In the genomic region with DNA sequence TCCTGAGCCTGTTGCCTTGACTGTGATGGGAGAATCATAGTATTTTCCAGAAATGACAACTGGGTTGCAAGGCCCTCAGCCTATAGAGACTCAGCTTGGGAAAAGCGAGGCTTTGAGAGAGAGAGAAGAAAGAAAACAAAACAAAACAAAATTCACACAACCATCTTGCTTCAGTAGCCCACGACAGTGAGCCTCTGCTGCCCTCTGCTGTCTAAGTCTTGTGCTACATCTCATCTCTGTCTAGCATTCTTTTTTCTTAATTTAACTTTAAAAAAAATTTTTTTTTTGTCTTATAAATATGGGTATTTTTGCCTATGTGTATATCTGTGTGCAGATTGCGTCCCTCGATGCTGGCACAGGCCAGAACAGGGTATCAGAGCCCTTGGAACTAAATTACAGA, we compare ENCODE assay signal across 9 mouse cellular contexts.
DNase-seq lines count a peak whose midpoint lies in the region; ATAC-seq and TF ChIP-seq lines count a peak whose summit lies in the region.
"Had no signal": no experiment of that assay in that cellular context is flagged by ENCODE, and none has a peak within 500 bp of the region (broad histone marks: within the 10 kb centered on the region; RNA-seq: fewer than 3 reads in every experiment).

No protein-coding gene starts in this region.

- H3K27me3 ChIP-seq in hindbrain, embryonic 10.5 days (ENCODE audit: insufficient read depth, poor library complexity, severe bottlenecking) = no peaks in the 10 kb centered on the region
- no peaks in the 10 kb centered on the region for H3K27me3 ChIP-seq in hindbrain, embryonic 16.5 days (replicated peaks; ENCODE audit: control insufficient read depth, insufficient read depth, low read length)
- H3K27me3 ChIP-seq in hindbrain, postnatal 0 days (ENCODE audit: insufficient read depth, low read length) = no peaks in the 10 kb centered on the region
- no peaks in the 10 kb centered on the region for H3K27me3 ChIP-seq in midbrain, postnatal 0 days (ENCODE audit: insufficient read depth, low read length)

- no peak for ATAC-seq in hindbrain, embryonic 16.5 days
- ATAC-seq in common myeloid progenitor, adult 5-6 weeks (replicated peaks; ENCODE audit: low read depth, poor library complexity, severe bottlenecking) = peak; percentile 61
- ATAC-seq in hindbrain, postnatal 0 days = no peak
- no peak for ATAC-seq in midbrain, postnatal 0 days (ENCODE audit: low FRiP score)

- DNase-seq in hindbrain, embryonic 10.5 days (ENCODE audit: low spot score) = peak; percentile 51
- DNase-seq in urinary bladder, postnatal 14 days (ENCODE audit: low spot score) = peak; percentile 65
- no peak for DNase-seq in urinary bladder, adult 18-20 months (ENCODE audit: low spot score in 2 of 2)
- DNase-seq in hindbrain, postnatal 0 days (ENCODE audit: low spot score) = peak; percentile 81
- peak; percentile 57 for DNase-seq in midbrain, postnatal 0 days (ENCODE audit: low spot score)
- DNase-seq in frontal cortex, postnatal 14 days (ENCODE audit: low spot score in 2 of 2) = no peak

- no peak overlapping the region for H3K9ac ChIP-seq in hindbrain, embryonic 16.5 days (ENCODE audit: low read depth, low read length)
- H3K9ac ChIP-seq in hindbrain, postnatal 0 days (replicated peaks; ENCODE audit: low read length) = no peak overlapping the region
- H3K9ac ChIP-seq in midbrain, postnatal 0 days (replicated peaks; ENCODE audit: low read length, poor library complexity, severe bottlenecking) = no peak overlapping the region
- H3K9ac ChIP-seq: limb, embryonic 12.5 days had no signal

- no peaks in the 10 kb centered on the region for H3K9me3 ChIP-seq in hindbrain, embryonic 10.5 days
- H3K9me3 ChIP-seq in hindbrain, embryonic 16.5 days (ENCODE audit: control insufficient read depth, low read length) = no peaks in the 10 kb centered on the region
- no peaks in the 10 kb centered on the region for H3K9me3 ChIP-seq in hindbrain, postnatal 0 days (ENCODE audit: low read length)
- H3K9me3 ChIP-seq in midbrain, postnatal 0 days (ENCODE audit: low read length) = no peaks in the 10 kb centered on the region
- H3K9me3 ChIP-seq: limb, embryonic 12.5 days had no signal

- peak overlapping the region; percentile 62 for H3K27ac ChIP-seq in hindbrain, embryonic 10.5 days
- no peak overlapping the region for H3K27ac ChIP-seq in hindbrain, embryonic 16.5 days (ENCODE audit: low read depth, low read length)
- H3K27ac ChIP-seq in hindbrain, postnatal 0 days = no peak overlapping the region
- H3K27ac ChIP-seq in midbrain, postnatal 0 days (ENCODE audit: low read depth, low read length) = peak overlapping the region; percentile 57; the same call in 1 of the 2 replicates
- H3K27ac ChIP-seq: limb, embryonic 12.5 days had no signal

- peak; percentile 81 for TF ChIP-seq CTCF in hindbrain, postnatal 0 days (IDR thresholded peaks at IDR 0.05; ENCODE audit: low read depth)
- TF ChIP-seq CTCF in midbrain, postnatal 0 days (IDR thresholded peaks at IDR 0.05) = peak; percentile 89

- WGBS in hindbrain, embryonic 10.5 days = 44% methylated on average over 4 of the region's 4 CpGs
- 56% methylated on average over 4 of the region's 4 CpGs for WGBS in hindbrain, embryonic 16.5 days
- 47% methylated on average over 4 of the region's 4 CpGs for WGBS in hindbrain, postnatal 0 days
- WGBS in midbrain, postnatal 0 days = 48% methylated on average over 4 of the region's 4 CpGs

- H3K4me2 ChIP-seq in hindbrain, embryonic 16.5 days (ENCODE audit: low read length) = no peak overlapping the region
- H3K4me2 ChIP-seq in hindbrain, postnatal 0 days (ENCODE audit: low read depth, low read length) = no peak overlapping the region
- no peak overlapping the region for H3K4me2 ChIP-seq in midbrain, postnatal 0 days (ENCODE audit: low read depth, low read length, poor library complexity, severe bottlenecking)
- H3K4me2 ChIP-seq: limb, embryonic 12.5 days had no signal

- H3K36me3 ChIP-seq in hindbrain, embryonic 10.5 days = no peaks in the 10 kb centered on the region
- no peaks in the 10 kb centered on the region for H3K36me3 ChIP-seq in hindbrain, embryonic 16.5 days (ENCODE audit: control insufficient read depth, insufficient read depth, low read length)
- H3K36me3 ChIP-seq in hindbrain, postnatal 0 days (ENCODE audit: insufficient read depth, low read length) = 0 out of 2 replicates have a peak, but pooled peaks cover 4% of the 10 kb centered on the region
- 0 out of 2 replicates have a peak, but pooled peaks cover 3% of the 10 kb centered on the region for H3K36me3 ChIP-seq in midbrain, postnatal 0 days (ENCODE audit: insufficient read depth, low read length)
- H3K36me3 ChIP-seq: limb, embryonic 12.5 days had no signal

- no peak overlapping the region for H3K4me3 ChIP-seq in hindbrain, embryonic 10.5 days
- H3K4me3 ChIP-seq in hindbrain, embryonic 16.5 days (ENCODE audit: low read length) = no peak overlapping the region
- no peak overlapping the region for H3K4me3 ChIP-seq in hindbrain, postnatal 0 days (ENCODE audit: low read length)
- no peak overlapping the region for H3K4me3 ChIP-seq in midbrain, postnatal 0 days (ENCODE audit: low read depth, low read length)
- H3K4me3 ChIP-seq: limb, embryonic 12.5 days had no signal

- peaks cover 25% of the 10 kb centered on the region; the same call in 1 of the 2 replicates for H3K4me1 ChIP-seq in hindbrain, embryonic 10.5 days (replicated peaks)
- H3K4me1 ChIP-seq in hindbrain, embryonic 16.5 days (ENCODE audit: control insufficient read depth, insufficient read depth, low read depth, low read length) = no peaks in the 10 kb centered on the region
- no peaks in the 10 kb centered on the region for H3K4me1 ChIP-seq in hindbrain, postnatal 0 days (ENCODE audit: insufficient read depth, low read length)
- H3K4me1 ChIP-seq in midbrain, postnatal 0 days (ENCODE audit: insufficient read depth, low read length) = no peaks in the 10 kb centered on the region
- H3K4me1 ChIP-seq: limb, embryonic 12.5 days had no signal

Comparison
In these comparisons a context has a peak if more than half of its experiments do, and no peak if none do; other contexts are left out.
1. DNase-seq: peak in hindbrain, embryonic 10.5 days (single experiment), urinary bladder, postnatal 14 days (single experiment), hindbrain, postnatal 0 days (single experiment) and midbrain, postnatal 0 days (single experiment); none in urinary bladder, adult 18-20 months (0 of 2) and frontal cortex, postnatal 14 days (0 of 2).
2. H3K27ac ChIP-seq: peak in hindbrain, embryonic 10.5 days (single experiment) and midbrain, postnatal 0 days (single experiment); none in hindbrain, embryonic 16.5 days (single experiment) and hindbrain, postnatal 0 days (single experiment).